Mouse (Mus musculus): ENCODE measurements around the gene Safb2.

DNA sequence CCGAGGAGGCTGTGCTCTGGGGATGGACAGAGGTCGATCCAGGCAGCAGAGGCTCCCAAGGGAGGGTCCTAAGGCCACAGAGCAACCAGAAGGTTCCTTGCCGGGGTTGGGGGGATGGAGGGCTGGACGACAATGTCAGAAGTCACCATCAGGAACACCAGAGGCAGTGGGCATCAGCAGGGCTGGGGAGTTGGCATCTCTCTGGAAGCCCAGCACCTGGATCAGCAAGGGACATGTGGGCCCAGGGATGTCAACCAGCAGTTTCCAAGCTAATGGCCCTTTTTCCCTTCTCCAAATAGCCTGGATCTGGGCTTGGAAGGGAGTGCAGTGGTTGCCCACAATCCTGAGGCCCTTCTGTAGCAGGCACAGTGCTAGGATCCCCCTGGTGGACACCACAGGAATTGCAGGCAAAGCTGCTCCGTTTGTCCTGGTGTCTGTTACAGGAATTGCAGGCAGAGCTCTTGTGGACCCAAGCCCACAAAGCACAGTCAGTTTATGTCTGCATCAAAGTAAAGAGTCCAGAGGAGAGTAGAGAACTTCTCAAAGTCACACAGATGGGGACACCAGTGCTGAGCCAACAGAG lies 31.5 kb downstream of the Safb2 start:
- TF ChIP-seq POLR2A (IDR thresholded peaks at IDR 0.05; ENCODE audit: insufficient read depth, low read length) (no peak), EP300 (IDR thresholded peaks at IDR 0.05; ENCODE audit: insufficient read depth, low read depth, low read length) (no peak), CTCF (IDR thresholded peaks at IDR 0.05; ENCODE audit: low read depth, low read length) (peak; percentile 99)
